Mouse (Mus musculus) testis, postnatal 14 days (tissue): ENCODE results near the gene Grwd1.
"Not testable (repeated sequence)": the region's sequence is repeated elsewhere in the genome, so short reads cannot be mapped to it uniquely, and the experiment has no call there.

Experiments used
- DNase-seq: peaks from one replicate; pipeline ENCODE4 v3.0.0; 2021; ENCODE audit warnings: low spot score

Grwd1 gene

GRCm38 (mm10) chr7:45830427-45831127 is at the start of gene Grwd1:
Grwd1 (minus strand) TSS chr7:45830944.
- peak; percentile 92 for DNase-seq

GRCm38 (mm10) chr7:45880531-45880930 is 49.8 kb upstream of the Grwd1 start:
- no peak for DNase-seq

- DNase-seq, result not testable (repeated sequence)
These were observed 47.5 kb upstream of the Grwd1 start, which contains the start of gene Grin2d for GRCm38 (mm10) chr7:45878278-45878677. Grin2d (minus strand) TSS chr7:45878378.

- DNase-seq, result no peak
These were observed 46.2 kb upstream of the Grwd1 start for GRCm38 (mm10) chr7:45876895-45877294.

GRCm38 (mm10) chr7:45873061-45873947 is 42.6 kb upstream of the Grwd1 start:
- peak; percentile 57 for DNase-seq

- peak; percentile 88 for DNase-seq
These were observed 41.9 kb upstream of the Grwd1 start, which contains the start of gene Kdelr1 for GRCm38 (mm10) chr7:45872624-45873023. Kdelr1 (plus strand) TSS chr7:45872772.

GRCm38 (mm10) chr7:45870282-45871058 is 39.7 kb upstream of the Grwd1 start:
- no peak for DNase-seq

- no peak for DNase-seq
These were observed 39.0 kb upstream of the Grwd1 start for GRCm38 (mm10) chr7:45869787-45870186.

GRCm38 (mm10) chr7:45869107-45869670 is 38.4 kb upstream of the Grwd1 start:
- DNase-seq, result no peak

GRCm38 (mm10) chr7:45867871-45868270 is 37.1 kb upstream of the Grwd1 start:
- no peak for DNase-seq

- DNase-seq, result peak; percentile 95
These were observed 35.5 kb upstream of the Grwd1 start for GRCm38 (mm10) chr7:45865925-45866910.

- DNase-seq, result no peak
These were observed 33.7 kb upstream of the Grwd1 start for GRCm38 (mm10) chr7:45864435-45864834.

GRCm38 (mm10) chr7:45862804-45863203 is 32.1 kb upstream of the Grwd1 start:
- no peak for DNase-seq

- DNase-seq, result no peak
These were observed 28.3 kb upstream of the Grwd1 start for GRCm38 (mm10) chr7:45859008-45859407.

GRCm38 (mm10) chr7:45856950-45857901 is 26.5 kb upstream of the Grwd1 start:
- peak; percentile 59 for DNase-seq

GRCm38 (mm10) chr7:45853089-45853488 is 22.3 kb upstream of the Grwd1 start:
- no peak for DNase-seq

- DNase-seq, result no peak
These were observed 19.9 kb upstream of the Grwd1 start for GRCm38 (mm10) chr7:45850661-45851060.

GRCm38 (mm10) chr7:45848447-45849027 is 17.8 kb upstream of the Grwd1 start:
- no peak for DNase-seq
